Mouse (Mus musculus) lung, postnatal 0 days (tissue): Measurements from ENCODE around the gene Hist1h4i. TPM values are rescaled to one million over a fixed set of nuclear protein-coding genes. Genes with fewer than 3 reads are reported as not detected.

ENCODE experiments used
- ATAC-seq: fragments of 200-750 bp; cut with Nextera tagmentation; 2 replicates; pipeline ENCODE4 v1.8.0; 2017; ENCODE audit warnings: moderate library complexity
- DNase-seq: peaks from one replicate; pipeline ENCODE4 v3.0.0-alpha.2; 2016; ENCODE audit warnings: low spot score
- H3K27ac ChIP-seq: fragments of 300-500 bp; sonication (generic); 2 replicates; pipeline ENCODE4 v1.5.1; 2014; ENCODE audit warnings: antibody characterized with exemption, mild to moderate bottlenecking, low read length, mixed read lengths
- H3K27me3 ChIP-seq: fragments of 300-500 bp; sonication (generic); replicated peaks from 2 replicates; pipeline ENCODE4 v1.6.1; 2014; ENCODE audit warnings: low read length, mixed read lengths; ENCODE audit not compliant: insufficient read depth
- H3K36me3 ChIP-seq: fragments of 300-500 bp; sonication (generic); 2 replicates; pipeline ENCODE4 v1.6.1; 2014; ENCODE audit warnings: low read length, mixed read lengths; ENCODE audit not compliant: insufficient read depth
- H3K4me1 ChIP-seq: fragments of 300-500 bp; sonication (generic); 2 replicates; pipeline ENCODE4 v1.6.1; 2014; ENCODE audit warnings: antibody characterized with exemption, low read depth, low read length, mixed read lengths; ENCODE audit not compliant: insufficient read depth
- H3K4me2 ChIP-seq: fragments of 300-500 bp; sonication (generic); replicated peaks from 2 replicates; pipeline ENCODE4 v1.6.1; 2014; ENCODE audit warnings: low read depth, mild to moderate bottlenecking, low read length, moderate library complexity, mixed read lengths
- H3K4me3 ChIP-seq: fragments of 300-500 bp; sonication (generic); 2 replicates; pipeline ENCODE4 v1.5.1; 2014; ENCODE audit warnings: low read depth, low read length
- H3K9ac ChIP-seq: fragments of 300-500 bp; sonication (generic); replicated peaks from 2 replicates; pipeline ENCODE4 v1.6.1; 2014; ENCODE audit warnings: low read depth, mild to moderate bottlenecking
- H3K9me3 ChIP-seq: fragments of 300-500 bp; sonication (generic); 2 replicates; pipeline ENCODE4 v1.6.1; 2016; ENCODE audit warnings: low read length, mixed read lengths
- CTCF ChIP-seq: IDR thresholded peaks from 2 replicates; pipeline ENCODE4 v1.5.1; 2016; ENCODE audit warnings: antibody characterized with exemption, mild to moderate bottlenecking
- EP300 ChIP-seq: IDR thresholded peaks from 2 replicates; pipeline ENCODE4 v1.6.1; 2016; ENCODE audit warnings: antibody characterized with exemption, mild to moderate bottlenecking, control low read depth
- WGBS: fragments of 180-500 bp; shearing (Covaris S2); extraction: QIAGEN DNeasy Blood & Tissue Kit; methylation state at CpG from one replicate; pipeline ENCODE4 v1.1.7; 2014; 5-methylcytosine and 5-hydroxymethylcytosine counted together
- polyA plus RNA-seq: library from polyadenylated mRNA; unstranded; fragments of >200 nt; fragmentation: Nextera tagmentation; extraction: Ambion mirVana; gene quantifications from 2 replicates; pipeline ENCODE4 v1.2.1, GENCODE M21; 2015

Gene Hist1h4i
- polyA plus RNA-seq, 1 experiment from 2014 or later: 4.6 TPM

DNA sequence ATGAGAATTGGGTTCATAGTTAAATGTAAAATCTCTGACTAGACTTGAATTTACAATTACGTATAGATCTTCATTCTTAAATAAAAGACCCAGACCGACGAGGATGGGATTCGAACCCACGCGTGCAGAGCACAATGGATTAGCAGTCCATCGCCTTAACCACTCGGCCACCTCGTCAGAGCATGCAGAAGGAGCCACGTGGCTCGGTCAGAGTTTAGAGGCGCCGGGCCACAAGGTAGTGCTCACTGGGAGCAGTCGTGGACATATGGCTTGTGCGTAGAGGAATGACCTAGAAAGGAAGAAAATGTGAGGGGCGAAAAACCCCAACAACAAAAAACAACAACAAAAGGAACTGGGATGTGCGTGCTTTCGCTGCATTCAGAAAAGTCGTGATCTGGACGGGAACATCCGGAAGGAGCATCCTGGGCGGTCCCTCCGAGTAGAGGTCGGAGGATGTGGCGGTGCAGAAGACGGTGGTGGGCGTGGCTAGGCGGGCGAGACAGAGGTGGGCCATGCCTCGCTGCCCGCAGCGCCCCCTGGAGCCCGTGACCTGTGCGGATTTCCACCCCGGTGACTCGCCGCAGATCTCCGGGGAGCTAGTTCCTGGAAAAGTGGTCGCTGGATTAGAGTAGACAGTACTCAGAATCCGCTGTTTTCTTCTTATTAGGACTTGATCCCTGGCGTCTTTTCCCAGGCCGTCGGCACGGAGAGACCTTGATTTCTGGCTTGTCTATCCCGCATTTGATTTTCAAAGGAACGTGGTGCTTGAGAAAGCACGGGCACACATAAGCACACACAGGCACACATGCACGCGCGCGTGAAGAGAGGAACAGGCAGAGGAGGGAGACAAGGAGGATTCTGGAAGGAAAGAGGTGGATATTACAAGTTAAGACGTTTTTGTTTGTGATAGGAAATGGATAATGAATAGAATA lies 9.7 kb upstream of the Hist1h4i start:
- Histone ChIP-seq H3K9me3 (no peaks in the 10 kb centered on the region), H3K4me3 (peak overlapping the region; percentile 42), H3K9ac (peak overlapping the region; percentile 32; the same call in 1 of the 2 replicates), H3K4me2 (peak overlapping the region; percentile 71), H3K27ac (peak overlapping the region; percentile 65), H3K27me3 (no peaks in the 10 kb centered on the region), H3K4me1 (0 out of 2 replicates have a peak, but pooled peaks cover 2% of the 10 kb centered on the region), H3K36me3 (no peaks in the 10 kb centered on the region)
- DNase-seq: peak; percentile 97
- TF ChIP-seq EP300 (no peak), CTCF (peak; percentile 89)
- peak; percentile 97 for ATAC-seq
- WGBS: under 1% methylated on average over 50 of the region's 52 CpGs

DNA sequence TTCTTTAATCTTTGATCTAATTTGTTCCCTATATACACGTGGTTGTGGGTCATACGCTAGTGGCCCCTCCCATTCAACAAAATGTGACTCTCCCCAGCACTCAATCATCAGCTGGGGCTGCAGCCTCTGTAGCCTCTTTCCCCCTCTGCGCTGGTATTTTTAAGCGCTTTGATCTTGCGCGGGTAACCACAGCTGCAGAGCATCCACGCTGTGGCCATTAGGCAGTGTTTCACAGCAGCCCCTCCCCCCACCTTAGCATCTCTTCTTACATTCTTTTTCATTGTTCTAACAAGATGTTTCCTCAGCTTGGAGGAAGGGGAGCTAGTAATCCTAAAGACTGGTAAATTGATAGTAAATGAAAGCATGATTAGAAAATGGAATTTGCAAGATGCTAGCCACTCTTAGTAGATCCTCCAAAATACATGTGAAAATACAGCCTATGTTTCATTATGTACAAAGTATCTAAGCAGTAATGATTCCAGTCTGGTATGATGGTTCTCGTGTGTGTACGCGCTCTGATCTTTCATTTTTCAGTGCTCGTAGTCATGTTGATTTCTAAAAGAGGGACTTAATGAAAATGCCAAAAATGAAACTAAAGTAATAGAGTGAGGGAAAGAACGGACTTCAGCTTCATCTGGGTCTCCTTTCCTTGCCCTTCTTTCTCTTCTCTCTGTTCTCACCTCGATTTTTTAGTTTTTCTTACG lies 8.7 kb upstream of the Hist1h4i start:
- no peaks in the 10 kb centered on the region for H3K36me3 ChIP-seq
- H3K4me2 ChIP-seq: peak overlapping the region; percentile 71
- 0 out of 2 replicates have a peak overlapping the region, but pooled peaks have one; percentile 65 for H3K27ac ChIP-seq
- ATAC-seq: no peak
- no peaks in the 10 kb centered on the region for H3K9me3 ChIP-seq
- 1% methylated on average over 14 of the region's 14 CpGs for WGBS
- no peak overlapping the region for H3K9ac ChIP-seq
- H3K27me3 ChIP-seq: no peaks in the 10 kb centered on the region
- no peak for DNase-seq
- 0 out of 2 replicates have a peak, but pooled peaks cover 2% of the 10 kb centered on the region for H3K4me1 ChIP-seq
- peak overlapping the region; percentile 42 for H3K4me3 ChIP-seq
- TF ChIP-seq EP300: no peak
- no peak for TF ChIP-seq CTCF

DNA sequence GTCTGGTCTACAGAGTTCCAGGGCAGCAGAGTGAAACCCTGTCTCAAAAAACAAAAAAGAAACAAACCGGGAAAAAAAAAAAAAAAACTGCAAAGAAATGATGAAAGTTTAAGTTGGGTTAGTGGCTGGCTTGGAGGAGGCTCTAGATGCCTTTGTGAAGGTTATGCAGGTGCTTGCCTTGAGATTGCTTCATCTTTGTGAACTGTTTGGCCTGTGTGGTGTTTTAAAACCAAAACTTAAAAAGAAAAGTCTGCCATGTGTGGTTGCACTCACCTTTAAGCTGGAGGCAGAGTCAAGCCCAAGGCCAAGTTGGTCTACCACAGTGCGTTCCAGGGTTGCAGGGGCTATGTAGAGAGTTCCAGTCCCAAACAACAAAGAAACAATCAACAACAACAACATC lies 7.9 kb upstream of the Hist1h4i start:
- H3K36me3 ChIP-seq: no peaks in the 10 kb centered on the region
- H3K27me3 ChIP-seq: no peaks in the 10 kb centered on the region
- 0 out of 2 replicates have a peak, but pooled peaks cover 2% of the 10 kb centered on the region for H3K4me1 ChIP-seq
- no peak overlapping the region for H3K27ac ChIP-seq
- no peak overlapping the region for H3K4me3 ChIP-seq
- TF ChIP-seq EP300 (no peak), CTCF (no peak)
- DNase-seq (no peak), ATAC-seq (no peak)
- H3K9me3 ChIP-seq: no peaks in the 10 kb centered on the region
- no peak overlapping the region for H3K4me2 ChIP-seq
- 83% methylated on average over 2 of the region's 2 CpGs for WGBS
- no peak overlapping the region for H3K9ac ChIP-seq

DNA sequence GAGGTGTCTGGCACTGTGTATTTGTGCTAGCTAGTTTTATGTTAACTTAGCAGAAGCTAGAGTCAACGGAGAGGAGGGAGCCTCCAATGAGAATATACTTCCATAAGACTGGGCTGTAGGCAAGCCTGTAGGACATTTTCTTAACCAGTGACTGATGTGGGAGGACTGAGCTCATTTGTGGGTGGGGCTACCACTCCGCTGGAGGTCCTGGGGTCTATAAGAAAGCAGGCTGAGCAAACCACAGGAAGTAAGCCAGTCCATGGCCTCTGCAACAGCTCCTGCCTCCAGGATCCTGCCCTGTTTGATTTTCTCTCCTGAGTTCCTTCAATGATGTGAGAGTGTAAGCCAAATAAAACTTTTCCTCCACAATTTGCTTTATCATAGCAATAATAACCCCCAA lies 4.1 kb upstream of the Hist1h4i start:
- H3K27ac ChIP-seq: no peak overlapping the region
- no peak for TF ChIP-seq CTCF
- TF ChIP-seq EP300: no peak
- peaks cover 7% of the 10 kb centered on the region; the same call in 1 of the 2 replicates for H3K4me1 ChIP-seq
- 53% methylated on average over 2 of the region's 2 CpGs for WGBS
- H3K9ac ChIP-seq: no peak overlapping the region
- no peak overlapping the region for H3K4me2 ChIP-seq
- no peaks in the 10 kb centered on the region for H3K36me3 ChIP-seq
- ATAC-seq (no peak), DNase-seq (no peak)
- H3K27me3 ChIP-seq: no peaks in the 10 kb centered on the region
- H3K9me3 ChIP-seq: no peaks in the 10 kb centered on the region
- H3K4me3 ChIP-seq: no peak overlapping the region

DNA sequence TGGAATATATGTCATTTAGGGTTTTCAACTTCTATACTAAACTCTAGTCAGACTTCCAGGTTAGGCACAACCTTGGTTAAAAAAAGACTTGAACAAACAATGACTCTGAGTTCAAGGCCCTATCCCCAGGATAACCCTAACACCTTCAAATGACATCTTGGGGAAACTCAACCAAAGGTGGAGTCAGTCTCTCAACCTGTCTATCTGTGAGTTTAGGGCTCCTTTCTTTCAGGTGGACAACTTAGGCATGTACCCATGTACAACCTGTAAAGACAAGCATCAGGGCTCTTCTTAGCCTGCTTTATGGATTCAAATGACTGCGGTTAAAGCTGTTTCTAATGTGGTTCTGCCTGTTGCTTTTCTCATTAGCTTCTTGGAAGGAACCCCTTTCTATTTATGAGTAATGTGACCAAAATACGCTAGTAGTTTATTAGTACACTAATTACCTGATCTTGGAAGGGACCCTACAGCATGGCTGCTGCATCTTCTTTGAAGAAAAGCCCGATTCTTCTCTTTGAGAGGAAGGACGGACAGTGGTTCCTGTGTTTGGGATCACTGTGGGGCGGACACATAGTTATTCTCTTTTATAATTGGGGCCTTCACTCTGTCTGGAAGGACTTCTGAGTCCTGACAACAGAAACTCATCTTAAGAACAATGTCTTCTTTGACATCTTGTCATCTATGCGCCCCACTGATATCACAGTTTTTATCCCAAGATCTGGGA lies 3.4 kb upstream of the Hist1h4i start:
- peaks cover 6% of the 10 kb centered on the region; the same call in 1 of the 2 replicates for H3K4me1 ChIP-seq
- H3K27me3 ChIP-seq: no peaks in the 10 kb centered on the region
- no peak overlapping the region for H3K9ac ChIP-seq
- 86% methylated on average over 6 of the region's 6 CpGs for WGBS
- no peak overlapping the region for H3K4me3 ChIP-seq
- DNase-seq (no peak), ATAC-seq (no peak)
- no peaks in the 10 kb centered on the region for H3K9me3 ChIP-seq
- no peaks in the 10 kb centered on the region for H3K36me3 ChIP-seq
- H3K4me2 ChIP-seq: no peak overlapping the region
- H3K27ac ChIP-seq: no peak overlapping the region
- TF ChIP-seq CTCF: no peak
- no peak for TF ChIP-seq EP300
